Mouse (Mus musculus) heart, adult 2 months (tissue): Measurements from ENCODE around the gene Shtn1. TPM values are rescaled to one million over a fixed set of nuclear protein-coding genes. Genes with fewer than 3 reads are reported as not detected.

Experiments
- DNase-seq, 2 experiments: peaks; one replicate each; pipeline ENCODE4 v3.0.0; 2021
- H3K27ac ChIP-seq: fragments of 200-600 bp; 2 replicates; pipeline ENCODE4 v1.8.1; 2022
- H3K27me3 ChIP-seq: fragments of 200-500 bp; 2 replicates; pipeline ENCODE4 v1.6.1; 2012; ENCODE audit warnings: mild to moderate bottlenecking, low read length, inconsistent platforms, mixed read lengths; ENCODE audit not compliant: control insufficient read depth, insufficient read depth
- H3K36me3 ChIP-seq: fragments of 200-500 bp; 2 replicates; pipeline ENCODE4 v1.6.1; 2012; ENCODE audit warnings: low read length, inconsistent platforms; ENCODE audit not compliant: control insufficient read depth, insufficient read depth
- H3K4me1 ChIP-seq: fragments of 200-500 bp; 2 replicates; pipeline ENCODE4 v1.6.1; 2011; ENCODE audit warnings: low read length; ENCODE audit not compliant: control insufficient read depth, insufficient read depth
- H3K4me3 ChIP-seq: fragments of 200-600 bp; 2 replicates; pipeline ENCODE4 v1.8.1; 2022
- H3K79me2 ChIP-seq: fragments of 200-500 bp; replicated peaks from 2 replicates; pipeline ENCODE4 v1.6.1; 2012; ENCODE audit warnings: mild to moderate bottlenecking, inconsistent platforms, low read length, moderate library complexity, mixed read lengths; ENCODE audit not compliant: control insufficient read depth, insufficient read depth
- H3K9ac ChIP-seq: fragments of 200-500 bp; 2 replicates; pipeline ENCODE4 v1.6.1; 2012; ENCODE audit warnings: low read depth, mild to moderate bottlenecking, control low read depth, inconsistent platforms, low read length, mixed read lengths
- CTCF ChIP-seq: fragments of 200-600 bp; IDR thresholded peaks from 2 replicates; pipeline ENCODE4 v1.8.1; 2022; ENCODE audit warnings: antibody characterized with exemption, mild to moderate bottlenecking, moderate library complexity
- EP300 ChIP-seq: fragments of 200-500 bp; IDR thresholded peaks from 2 replicates; pipeline ENCODE4 v1.6.1; 2011; ENCODE audit warnings: low read depth, low read length, control low read depth; ENCODE audit not compliant: insufficient read depth
- POLR2A ChIP-seq: fragments of 200-500 bp; IDR thresholded peaks from 2 replicates; pipeline ENCODE4 v1.6.1; 2011; ENCODE audit warnings: mild to moderate bottlenecking, low read depth, low read length, control low read depth; ENCODE audit not compliant: insufficient read depth
- WGBS: fragments of 180-500 bp; shearing (Covaris S2); methylation state at CpG from one replicate; pipeline ENCODE4 v1.1.7; 2018; 5-methylcytosine and 5-hydroxymethylcytosine counted together
- intact Hi-C: fragments of 180-260 bp; cut with DNase I; formaldehyde crosslinking; loops from one replicate; pipeline ENCODE4 v1.15.1; 2025
- polyA plus RNA-seq: library from polyadenylated mRNA; depleted of rRNA; stranded (reverse); fragments of >200 nt; gene quantifications from 2 replicates; pipeline ENCODE4 v1.2.3, GENCODE M21; 2012; rRNA removed
- total RNA-seq, 2 experiments: library from RNA; stranded (reverse); gene quantifications; 2 replicates each; pipeline ENCODE4 v1.2.3; 2021

Gene Shtn1
- total and polyA plus RNA-seq, 3 experiments: 0.90 to 2.4 (median 2.3) TPM

DNA sequence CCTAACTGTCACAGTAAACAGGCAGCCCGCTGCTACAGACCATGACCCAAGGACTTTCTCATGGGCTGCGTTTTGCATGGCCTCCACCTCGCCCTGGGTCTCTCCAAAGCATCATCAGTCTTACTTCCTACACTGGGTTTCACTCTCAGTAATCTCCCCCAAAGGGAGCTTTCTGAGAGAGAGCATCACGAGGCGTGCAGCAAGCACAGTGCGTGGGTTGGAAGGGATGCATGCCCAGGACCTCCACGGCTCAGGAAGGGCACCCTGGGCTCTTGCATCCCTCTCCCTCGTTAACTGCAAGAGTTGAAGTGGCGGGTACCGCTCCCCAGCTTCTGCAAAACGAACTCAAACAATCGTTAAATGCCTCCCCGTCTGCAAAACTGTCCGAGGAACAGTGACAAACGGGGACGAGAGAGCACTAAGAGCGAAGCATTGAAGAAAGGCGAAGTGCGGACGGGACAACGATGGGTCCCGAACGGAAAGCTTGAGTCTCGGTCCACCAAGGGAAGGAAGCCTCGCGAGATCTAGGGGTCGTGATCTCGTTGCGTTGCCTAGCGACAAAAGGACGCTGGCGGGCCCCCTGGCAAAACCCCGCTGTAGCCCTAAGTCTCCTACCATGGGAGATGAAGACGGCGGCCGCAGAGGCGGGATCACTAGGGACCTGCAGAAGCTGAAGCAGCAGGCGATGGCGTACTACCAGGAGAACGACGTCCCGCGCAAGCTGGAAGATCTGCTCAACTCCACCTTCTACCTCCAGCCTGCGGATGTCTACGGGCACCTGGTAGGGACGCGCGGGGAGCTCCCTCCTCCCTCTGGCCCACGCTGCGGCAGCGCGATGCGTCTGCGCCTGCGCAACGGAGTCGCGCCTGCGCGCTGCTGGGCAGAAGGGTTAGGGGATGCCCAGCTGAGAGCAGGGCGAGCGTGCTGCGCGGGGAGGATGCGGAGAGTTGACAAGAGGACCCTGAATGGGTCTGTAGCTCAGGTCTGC lies 132.8 kb downstream of the Shtn1 start, which contains the start of the genes Eno4 and Hspa12a:
TSS of gene Eno4 (plus strand) at position 585 of the 988 bp plus-strand sequence.
TSS of gene Hspa12a (minus strand) at position 814 of the 988 bp plus-strand sequence.
- Histone ChIP-seq H3K79me2 (no peaks in the 10 kb centered on the region), H3K27ac (peak within 1 kb of the TSS; percentile 78), H3K4me1 (peaks cover 2% of the 10 kb centered on the region), H3K9ac (peak within 1 kb of the TSS; percentile 57), H3K27me3 (no peaks in the 10 kb centered on the region), H3K36me3 (no peaks in the 10 kb centered on the region), H3K4me3 (peak within 1 kb of the TSS; percentile 66)
- intact Hi-C loops: loop anchor here (10.0 kb wide), 1 partner anchor 402 kb away; the partner anchor contains the start of gene Pdzd8
- peak; percentile 95 to 96 for DNase-seq
- under 1% methylated on average over 65 of the region's 65 CpGs for WGBS
- TF ChIP-seq POLR2A (peak; percentile 94), CTCF (no peak), EP300 (no peak)

DNA sequence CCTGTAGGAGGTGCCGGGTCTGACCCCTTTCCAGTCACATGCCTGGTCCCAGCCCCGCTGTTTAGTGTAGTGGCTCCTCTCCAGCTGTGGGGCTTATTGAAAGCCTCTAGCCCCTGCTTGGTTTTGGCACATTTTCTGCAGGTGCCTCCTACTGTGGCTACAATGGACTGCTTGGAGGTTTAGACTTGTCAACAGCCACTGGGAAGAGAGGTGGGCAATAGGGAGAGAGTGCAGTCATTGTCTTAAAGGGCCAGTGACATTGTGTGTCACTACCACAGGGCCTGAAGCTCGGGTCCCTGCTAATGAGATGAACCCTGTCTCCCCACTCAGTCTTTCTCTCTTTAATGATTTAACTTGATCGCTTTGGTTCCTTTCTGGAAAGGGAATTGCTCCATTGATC lies 142.8 kb downstream of the Shtn1 start:
- 28% methylated on average over 4 of the region's 4 CpGs for WGBS
- Histone ChIP-seq H3K27me3 (no peaks in the 10 kb centered on the region), H3K79me2 (no peaks in the 10 kb centered on the region), H3K27ac (no peak overlapping the region), H3K36me3 (no peaks in the 10 kb centered on the region), H3K4me1 (no peaks in the 10 kb centered on the region), H3K9ac (no peak overlapping the region), H3K4me3 (no peak overlapping the region)
- TF ChIP-seq CTCF: no peak
- TF ChIP-seq POLR2A: no peak
- TF ChIP-seq EP300: no peak
- intact Hi-C loops: no loop called here
- DNase-seq: no peak

- no peak for DNase-seq
- Histone ChIP-seq H3K27me3 (no peaks in the 10 kb centered on the region), H3K27ac (no peak overlapping the region), H3K4me3 (no peak overlapping the region), H3K4me1 (no peaks in the 10 kb centered on the region), H3K36me3 (no peaks in the 10 kb centered on the region), H3K79me2 (no peaks in the 10 kb centered on the region), H3K9ac (no peak overlapping the region)
- 56% methylated on average over 16 of the region's 16 CpGs for WGBS
- intact Hi-C loops: no loop called here
- no peak for TF ChIP-seq CTCF
- no peak for TF ChIP-seq POLR2A
- TF ChIP-seq EP300: no peak
Measured at GRCm38 (mm10) chr19:58931081-58931800, 144.7 kb downstream of the Shtn1 start.

Other genes with a start within 250 kb of the Shtn1 start
- not detected for gene Eno4, start 132.7 kb downstream of the Shtn1 start, total RNA-seq
- 0.27 TPM in 1 of 2 replicates, not detected in the other for gene Eno4, start 132.7 kb downstream of the Shtn1 start, polyA plus RNA-seq
- 10 to 100 TPM; 14.7 to 17.7 TPM for gene Hspa12a, start 132.4 kb downstream of the Shtn1 start, total RNA-seq
- 12.2 and 21.8 TPM in 2 replicates for gene Hspa12a, start 132.4 kb downstream of the Shtn1 start, polyA plus RNA-seq
- not detected for gene Vax1, start 94.0 kb upstream of the Shtn1 start, total RNA-seq
- not detected in 2 replicates for gene Vax1, start 94.0 kb upstream of the Shtn1 start, polyA plus RNA-seq
- not detected for gene Kcnk18, start 143.1 kb upstream of the Shtn1 start, total RNA-seq
- not detected in 2 replicates for gene Kcnk18, start 143.1 kb upstream of the Shtn1 start, polyA plus RNA-seq
- under 1 TPM; 0.80 to 0.94 TPM for gene Slc18a2, start 184.8 kb upstream of the Shtn1 start, total RNA-seq
- 0.61 and 0.94 TPM in 2 replicates for gene Slc18a2, start 184.8 kb upstream of the Shtn1 start, polyA plus RNA-seq
- gene Rps12-ps3, start 246.2 kb upstream of the Shtn1 start, total RNA-seq: 100 to 1,000 TPM; 251 to 301 TPM
- gene Rps12-ps3, start 246.2 kb upstream of the Shtn1 start, polyA plus RNA-seq: 728 and 927 TPM in 2 replicates